Mouse (Mus musculus) lung, embryonic 16.5 days (tissue): ENCODE data around the gene Ccdc152. TPM values are rescaled to one million over a fixed set of nuclear protein-coding genes. Genes with fewer than 3 reads are reported as not detected.

Source experiments
- ATAC-seq: fragments of 200-750 bp; cut with Nextera tagmentation; 2 replicates; pipeline ENCODE4 v1.8.0; 2017; ENCODE audit warnings: low read depth, mild to moderate bottlenecking, moderate library complexity
- H3K27ac ChIP-seq: fragments of 300-500 bp; sonication (generic); 2 replicates; pipeline ENCODE4 v1.5.1; 2014; ENCODE audit warnings: mild to moderate bottlenecking, control low read depth, low read length
- H3K27me3 ChIP-seq: fragments of 300-500 bp; sonication (generic); 2 replicates; pipeline ENCODE4 v1.6.1; 2014; ENCODE audit warnings: low read depth, low read length, mixed read lengths; ENCODE audit not compliant: control insufficient read depth, insufficient read depth
- H3K36me3 ChIP-seq: fragments of 300-500 bp; sonication (generic); 2 replicates; pipeline ENCODE4 v1.6.1; 2014; ENCODE audit warnings: low read length; ENCODE audit not compliant: control insufficient read depth, insufficient read depth
- H3K4me1 ChIP-seq: fragments of 300-500 bp; sonication (generic); replicated peaks from 2 replicates; pipeline ENCODE4 v1.6.1; 2014; ENCODE audit warnings: low read length, mixed read lengths; ENCODE audit not compliant: control insufficient read depth, insufficient read depth
- H3K4me2 ChIP-seq: fragments of 300-500 bp; sonication (generic); 2 replicates; pipeline ENCODE4 v1.6.1; 2014; ENCODE audit warnings: low read depth, low read length, control low read depth
- H3K4me3 ChIP-seq: fragments of 300-500 bp; sonication (generic); 2 replicates; pipeline ENCODE4 v1.5.1; 2014; ENCODE audit warnings: mild to moderate bottlenecking, low read length, control low read depth
- H3K9ac ChIP-seq: fragments of 300-500 bp; sonication (generic); 2 replicates; pipeline ENCODE4 v1.6.1; 2014; ENCODE audit warnings: low read length, control low read depth
- H3K9me3 ChIP-seq: fragments of 300-500 bp; sonication (generic); 2 replicates; pipeline ENCODE4 v1.6.1; 2016; ENCODE audit warnings: low read length; ENCODE audit not compliant: control insufficient read depth
- WGBS: fragments of 180-500 bp; shearing (Covaris S2); extraction: QIAGEN DNeasy Blood & Tissue Kit; methylation state at CpG from one replicate; pipeline ENCODE4 v1.1.7; 2014; 5-methylcytosine and 5-hydroxymethylcytosine counted together
- polyA plus RNA-seq: library from polyadenylated mRNA; unstranded; fragments of >200 nt; fragmentation: Nextera tagmentation; extraction: Ambion mirVana; gene quantifications from 2 replicates; pipeline ENCODE4 v1.2.1, GENCODE M21; 2015

Gene Ccdc152
- polyA plus RNA-seq, 1 experiment from 2014 or later, result 0.28 TPM

- Histone ChIP-seq H3K9ac (no peak overlapping the region), H3K36me3 (peaks cover 7% of the 10 kb centered on the region; the same call in 1 of the 2 replicates), H3K27ac (no peak overlapping the region), H3K4me2 (no peak overlapping the region), H3K4me1 (no peaks in the 10 kb centered on the region), H3K4me3 (no peak overlapping the region), H3K9me3 (no peaks in the 10 kb centered on the region), H3K27me3 (no peaks in the 10 kb centered on the region)
- no peak for ATAC-seq
Measured at GRCm38 (mm10) chr15:3323041-3323440, 19.7 kb upstream of the Ccdc152 start.

GRCm38 (mm10) chr15:3319929-3320328 lies 16.6 kb upstream of the Ccdc152 start:
- WGBS, result 89% methylated on average over 9 of the region's 9 CpGs
- Histone ChIP-seq H3K4me2 (no peak overlapping the region), H3K9ac (no peak overlapping the region), H3K4me1 (no peaks in the 10 kb centered on the region), H3K4me3 (no peak overlapping the region), H3K9me3 (no peaks in the 10 kb centered on the region), H3K27me3 (no peaks in the 10 kb centered on the region), H3K36me3 (peaks cover 10% of the 10 kb centered on the region; the same call in 1 of the 2 replicates), H3K27ac (no peak overlapping the region)
- no peak for ATAC-seq

GRCm38 (mm10) chr15:3316617-3317016 lies 13.3 kb upstream of the Ccdc152 start:
- WGBS, result 50% methylated on average over 2 of the region's 2 CpGs
- Histone ChIP-seq H3K9me3 (no peaks in the 10 kb centered on the region), H3K27ac (no peak overlapping the region), H3K4me3 (no peak overlapping the region), H3K9ac (no peak overlapping the region), H3K36me3 (peaks cover 10% of the 10 kb centered on the region; the same call in 1 of the 2 replicates), H3K4me2 (no peak overlapping the region), H3K27me3 (no peaks in the 10 kb centered on the region), H3K4me1 (no peaks in the 10 kb centered on the region)
- ATAC-seq, result no peak

- no peak overlapping the region for H3K4me2 ChIP-seq
- H3K9me3 ChIP-seq, result no peaks in the 10 kb centered on the region
- no peaks in the 10 kb centered on the region for H3K27me3 ChIP-seq
- no peaks in the 10 kb centered on the region for H3K4me1 ChIP-seq
- 0 out of 2 replicates have a peak, but pooled peaks cover 3% of the 10 kb centered on the region for H3K36me3 ChIP-seq
- ATAC-seq, result peak; percentile 81
- 0 out of 2 replicates have a peak overlapping the region, but pooled peaks have one; percentile 10 for H3K27ac ChIP-seq
- H3K9ac ChIP-seq, result no peak overlapping the region
- H3K4me3 ChIP-seq, result no peak overlapping the region
Measured at GRCm38 (mm10) chr15:3312937-3313336, 9.6 kb upstream of the Ccdc152 start.

- Histone ChIP-seq H3K4me1 (no peaks in the 10 kb centered on the region), H3K36me3 (no peaks in the 10 kb centered on the region), H3K4me2 (no peak overlapping the region), H3K27me3 (no peaks in the 10 kb centered on the region), H3K4me3 (no peak overlapping the region), H3K9ac (no peak overlapping the region), H3K27ac (no peak overlapping the region), H3K9me3 (no peaks in the 10 kb centered on the region)
- WGBS, result 80% methylated on average over 3 of the region's 3 CpGs
- no peak for ATAC-seq
Measured at GRCm38 (mm10) chr15:3309856-3310255, 6.5 kb upstream of the Ccdc152 start.

GRCm38 (mm10) chr15:3300361-3301100 lies 2.8 kb downstream of the Ccdc152 start:
- no peaks in the 10 kb centered on the region for H3K4me1 ChIP-seq
- H3K9ac ChIP-seq, result no peak overlapping the region
- H3K4me3 ChIP-seq, result no peak overlapping the region
- ATAC-seq, result no peak
- no peak overlapping the region for H3K27ac ChIP-seq
- no peaks in the 10 kb centered on the region for H3K27me3 ChIP-seq
- H3K36me3 ChIP-seq, result no peaks in the 10 kb centered on the region
- no peak overlapping the region for H3K4me2 ChIP-seq
- H3K9me3 ChIP-seq, result no peaks in the 10 kb centered on the region
- 69% methylated on average over 4 of the region's 4 CpGs for WGBS

GRCm38 (mm10) chr15:3297615-3298014 lies 5.7 kb downstream of the Ccdc152 start:
- Histone ChIP-seq H3K4me1 (no peaks in the 10 kb centered on the region), H3K9me3 (no peaks in the 10 kb centered on the region), H3K36me3 (no peaks in the 10 kb centered on the region), H3K4me2 (no peak overlapping the region), H3K27me3 (no peaks in the 10 kb centered on the region), H3K9ac (no peak overlapping the region), H3K4me3 (no peak overlapping the region), H3K27ac (no peak overlapping the region)
- 70% methylated on average over 8 of the region's 8 CpGs for WGBS
- no peak for ATAC-seq

GRCm38 (mm10) chr15:3295986-3296385 lies 7.3 kb downstream of the Ccdc152 start:
- H3K9ac ChIP-seq, result no peak overlapping the region

GRCm38 (mm10) chr15:3293477-3293876 lies 9.8 kb downstream of the Ccdc152 start:
- H3K27me3 ChIP-seq, result no peaks in the 10 kb centered on the region
- no peak overlapping the region for H3K4me2 ChIP-seq
- no peak for ATAC-seq
- no peaks in the 10 kb centered on the region for H3K4me1 ChIP-seq
- no peaks in the 10 kb centered on the region for H3K36me3 ChIP-seq
- no peaks in the 10 kb centered on the region for H3K9me3 ChIP-seq
- H3K4me3 ChIP-seq, result no peak overlapping the region
- WGBS, result 26% methylated on average over 1 of the region's 1 CpGs
- H3K9ac ChIP-seq, result no peak overlapping the region
- H3K27ac ChIP-seq, result no peak overlapping the region

More at GRCm38 (mm10) chr15:3295986-3296385, 7.3 kb downstream of the Ccdc152 start:
- H3K27me3 ChIP-seq, result no peaks in the 10 kb centered on the region
- no peaks in the 10 kb centered on the region for H3K4me1 ChIP-seq
- H3K27ac ChIP-seq, result no peak overlapping the region
- no peak for ATAC-seq
- no peaks in the 10 kb centered on the region for H3K9me3 ChIP-seq
- 74% methylated on average over 1 of the region's 1 CpGs for WGBS
- H3K36me3 ChIP-seq, result no peaks in the 10 kb centered on the region
- no peak overlapping the region for H3K4me3 ChIP-seq
- no peak overlapping the region for H3K4me2 ChIP-seq
